Mouse (Mus musculus) lung, adult 2 months (tissue): Measurements from ENCODE around the gene U2af2.

Experiments
- CTCF ChIP-seq: fragments of 200-500 bp; IDR thresholded peaks from 2 replicates; pipeline ENCODE4 v1.5.1; 2011; ENCODE audit warnings: mild to moderate bottlenecking, low read length, control low read depth; ENCODE audit not compliant: insufficient read depth
- POLR2A ChIP-seq: fragments of 200-500 bp; IDR thresholded peaks from 2 replicates; pipeline ENCODE4 v1.6.1; 2011; ENCODE audit warnings: low read depth, mild to moderate bottlenecking, control low read depth, low read length, borderline replicate concordance; ENCODE audit errors: extremely low read depth

GRCm38 (mm10) chr7:5057381-5057780, 4.6 kb upstream of the U2af2 start:
- TF ChIP-seq CTCF, result no peak
- TF ChIP-seq POLR2A, result no peak
